Mouse (Mus musculus) brain, adult 10 weeks (tissue): ENCODE results near the gene Sprr2e. TPM values are rescaled to one million over a fixed set of nuclear protein-coding genes. Genes with fewer than 3 reads are reported as not detected.

Experiments used
- polyA plus RNA-seq: library from polyadenylated mRNA; stranded (reverse); fragments of 350-450 nt; fragmentation: Illumina TruSeq; extraction: RNeasy Lipid Tissue Mini Kit (QIAGEN cat#74804); gene quantifications from one replicate; pipeline ENCODE4 v1.2.3, GENCODE M21; 2015; ENCODE audit warnings: low read depth, low replicate concordance

The Sprr2e gene
- polyA plus RNA-seq: not detected

GRCm38 (mm10) chr3:92351843-92352242 is at the start of gene Sprr2e:
Gene Sprr2e (plus strand): TSS chr3:92352143.

DNA sequence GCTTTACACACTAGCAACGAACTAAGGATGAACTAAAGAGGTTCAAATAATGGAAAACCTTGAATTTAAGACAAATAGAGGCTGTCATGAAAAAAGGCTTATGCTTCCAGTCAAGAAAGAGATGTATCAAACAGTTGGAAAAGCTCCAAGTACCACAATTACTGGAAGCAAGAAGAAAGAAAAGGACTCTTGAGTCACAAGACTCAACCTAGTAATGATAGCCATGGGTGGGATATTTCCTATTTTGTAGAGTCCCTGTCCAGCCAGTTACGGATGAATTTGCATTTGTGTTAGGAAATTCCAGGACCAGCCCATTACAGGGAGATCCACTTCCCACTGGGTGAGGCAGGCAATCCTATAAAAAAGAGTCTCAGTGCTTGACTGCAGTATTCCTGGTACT is 35.6 kb upstream of the Sprr2e start, which contains the start of gene Sprr2b:
Sprr2b (plus strand) TSS at position 301 of the 400 bp plus-strand sequence.

GRCm38 (mm10) chr3:92338840-92339239 is 13.1 kb upstream of the Sprr2e start, which contains the start of gene Sprr2d:
Gene Sprr2d (plus strand): TSS chr3:92339140.

GRCm38 (mm10) chr3:92364887-92365286 is 12.9 kb downstream of the Sprr2e start, which contains the start of gene Sprr2f:
Gene Sprr2f (plus strand): TSS chr3:92365187.

DNA sequence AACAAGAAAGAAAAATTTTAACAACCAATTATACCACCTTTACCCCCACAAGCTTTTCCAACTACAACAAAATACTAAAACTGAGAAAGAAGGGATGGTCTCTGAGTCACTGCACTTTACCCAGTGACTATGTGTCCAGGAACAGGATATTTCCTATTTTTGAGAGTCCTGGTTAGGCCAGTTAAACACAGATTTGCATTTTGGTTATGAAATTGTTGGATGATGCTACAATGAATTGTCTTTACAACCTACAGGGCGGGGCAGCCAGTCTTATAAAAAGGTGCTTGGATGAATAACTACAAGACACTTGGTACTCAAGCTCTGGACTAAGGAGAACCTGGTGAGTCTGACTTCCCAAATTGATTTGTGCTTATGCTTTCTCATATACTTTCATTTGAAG is 33.4 kb downstream of the Sprr2e start, which contains the start of gene Sprr2h:
Sprr2h (plus strand) TSS at position 301 of the 400 bp plus-strand sequence.

Other genes starting within 250 kb of the Sprr2e start
- not detected for gene Prr9, start 228.2 kb upstream of the Sprr2e start, polyA plus RNA-seq
- not detected for gene Lelp1, start 209.4 kb upstream of the Sprr2e start, polyA plus RNA-seq
- not detected for gene Sprr2a1, start 136.3 kb upstream of the Sprr2e start, polyA plus RNA-seq
- gene Sprr2a2, start 136.2 kb upstream of the Sprr2e start, polyA plus RNA-seq: not detected
- gene Sprr2a3, start 66.7 kb upstream of the Sprr2e start, polyA plus RNA-seq: not detected
- not detected for gene Sprr2b, start 35.5 kb upstream of the Sprr2e start, polyA plus RNA-seq
- not detected for gene Sprr2d, start 13.0 kb upstream of the Sprr2e start, polyA plus RNA-seq
- not detected for gene Sprr2f, start 13.0 kb downstream of the Sprr2e start, polyA plus RNA-seq
- gene Sprr2h, start 33.5 kb downstream of the Sprr2e start, polyA plus RNA-seq: not detected
- gene Sprr2i, start 55.8 kb downstream of the Sprr2e start, polyA plus RNA-seq: not detected
- not detected for gene Sprr2j-ps, start 65.9 kb downstream of the Sprr2e start, polyA plus RNA-seq
- 4.1 TPM for gene Gm9774, start 77.3 kb downstream of the Sprr2e start, polyA plus RNA-seq
- not detected for gene Sprr2k, start 80.4 kb downstream of the Sprr2e start, polyA plus RNA-seq
- not detected for gene Sprr1b, start 86.6 kb downstream of the Sprr2e start, polyA plus RNA-seq
- gene Sprr3, start 106.6 kb downstream of the Sprr2e start, polyA plus RNA-seq: not detected
- not detected for gene Sprr1a, start 133.8 kb downstream of the Sprr2e start, polyA plus RNA-seq
- gene Sprr4, start 148.3 kb downstream of the Sprr2e start, polyA plus RNA-seq: not detected
- not detected for gene 2310046K23Rik, start 182.4 kb downstream of the Sprr2e start, polyA plus RNA-seq
- gene Ivl, start 221.6 kb downstream of the Sprr2e start, polyA plus RNA-seq: not detected
- not detected for gene Smcp, start 236.9 kb downstream of the Sprr2e start, polyA plus RNA-seq